Mouse (Mus musculus) CH12.LX (cell line): Measurements from ENCODE around the gene Golga1. TPM values are rescaled to one million over a fixed set of nuclear protein-coding genes. Genes with fewer than 3 reads are reported as not detected.
"Not testable (repeated sequence)": the region's sequence is repeated elsewhere in the genome, so short reads cannot be mapped to it uniquely, and the experiment has no call there.

Experiments used
- DNase-seq: peaks from one replicate; pipeline ENCODE4 v3.0.0-alpha.2; 2013; ENCODE audit errors: extremely low read depth
- H3K27ac ChIP-seq: 2 replicates; pipeline ENCODE4 v1.5.1; 2012; ENCODE audit warnings: low read depth, mild to moderate bottlenecking, control low read depth, moderate library complexity; ENCODE audit not compliant: insufficient read depth
- H3K27me3 ChIP-seq: replicated peaks from 2 replicates; pipeline ENCODE3; 2012; ENCODE audit warnings: inconsistent platforms
- H3K36me3 ChIP-seq, 2 experiments: replicated peaks in 1 of 2; 2 replicates each; pipeline versions ENCODE3 to v1.6.1; 2012; ENCODE audit warnings: inconsistent platforms in 1 of 2, low read length in 1 of 2, mild to moderate bottlenecking in 1 of 2, mixed read lengths in 1 of 2, moderate library complexity in 1 of 2; ENCODE audit not compliant: control insufficient read depth in 1 of 2, insufficient read depth in 1 of 2
- H3K4me1 ChIP-seq, 2 experiments: 2 replicates each; pipeline ENCODE4 v1.6.1; 2012; ENCODE audit warnings: inconsistent platforms in 1 of 2, moderate library complexity in 1 of 2; ENCODE audit not compliant: insufficient read depth in 2 of 2, control insufficient read depth in 1 of 2
- H3K4me2 ChIP-seq: 2 replicates; pipeline ENCODE4 v1.6.1; 2012; ENCODE audit warnings: low read depth, mild to moderate bottlenecking, control low read depth; ENCODE audit not compliant: poor library complexity, insufficient read depth, severe bottlenecking
- H3K4me3 ChIP-seq, 3 experiments: fragments of 150-350 bp in 1 of 3; sonication (generic) in 1 of 3; replicated peaks in 1 of 3; 2 replicates each; pipeline versions ENCODE3 to v1.5.1; 2011 to 2012; ENCODE audit warnings: low read depth in 2 of 3, low read length in 2 of 3, mild to moderate bottlenecking in 2 of 3, moderate library complexity in 2 of 3, control low read depth in 1 of 3, improper control_type of control experiment in 1 of 3, inconsistent platforms in 1 of 3, mixed read lengths in 1 of 3; ENCODE audit not compliant: poor library complexity in 1 of 3
- H3K79me2 ChIP-seq: replicated peaks from 2 replicates; pipeline ENCODE4 v1.6.1; 2012; ENCODE audit warnings: mild to moderate bottlenecking, moderate library complexity; ENCODE audit not compliant: control insufficient read depth, poor library complexity, insufficient read depth, severe bottlenecking; ENCODE audit errors: extremely low read depth
- H3K9ac ChIP-seq: 2 replicates; pipeline ENCODE4 v1.6.1; 2012; ENCODE audit warnings: low read depth, mild to moderate bottlenecking, control low read depth, moderate library complexity; ENCODE audit not compliant: insufficient read depth
- H3K9me3 ChIP-seq: replicated peaks from 2 replicates; pipeline ENCODE3; 2012; ENCODE audit warnings: low read length, inconsistent platforms, mixed read lengths
- BHLHE40 ChIP-seq: IDR thresholded peaks from 2 replicates; pipeline ENCODE4 v1.6.1; 2011; ENCODE audit warnings: mild to moderate bottlenecking, low read depth, low read length, improper control_type of control experiment
- CHD1 ChIP-seq: IDR thresholded peaks from 2 replicates; pipeline ENCODE4 v1.6.1; 2012; ENCODE audit warnings: low read depth, low read length, improper control_type of control experiment, inconsistent platforms
- CHD2 ChIP-seq: IDR thresholded peaks from 2 replicates; pipeline ENCODE4 v1.6.1; 2011; ENCODE audit warnings: low read length, improper control_type of control experiment
- E2F4 ChIP-seq: IDR thresholded peaks from 2 replicates; pipeline ENCODE4 v1.6.1; 2011; ENCODE audit warnings: low read depth, low read length, improper control_type of control experiment; ENCODE audit not compliant: insufficient replicate concordance
- ELF1 ChIP-seq: IDR thresholded peaks from 2 replicates; pipeline ENCODE4 v1.6.1; 2014; ENCODE audit warnings: low read depth, mild to moderate bottlenecking, inconsistent platforms, low read length, improper control_type of control experiment
- ETS1 ChIP-seq: conservative IDR thresholded peaks from 2 replicates; pipeline ENCODE4 v1.6.1; 2012; ENCODE audit warnings: low read depth, mild to moderate bottlenecking, inconsistent platforms, low read length, improper control_type of control experiment, moderate library complexity
- GABPA ChIP-seq: IDR thresholded peaks from 2 replicates; pipeline ENCODE4 v1.6.1; 2012; ENCODE audit warnings: low read depth, low read length, improper control_type of control experiment, inconsistent platforms; ENCODE audit not compliant: insufficient replicate concordance
- HCFC1 ChIP-seq: IDR thresholded peaks from 2 replicates; pipeline ENCODE4 v1.6.1; 2012; ENCODE audit warnings: low read depth, mild to moderate bottlenecking, inconsistent platforms, low read length, improper control_type of control experiment
- IRF4 ChIP-seq: IDR thresholded peaks from 2 replicates; pipeline ENCODE4 v1.6.1; 2014; ENCODE audit warnings: low read depth, mild to moderate bottlenecking, inconsistent platforms, low read length, improper control_type of control experiment
- JUN ChIP-seq: IDR thresholded peaks from 2 replicates; pipeline ENCODE4 v1.6.1; 2011; ENCODE audit warnings: low read depth, mild to moderate bottlenecking, low read length, improper control_type of control experiment, moderate library complexity; ENCODE audit not compliant: insufficient read depth
- JUND ChIP-seq: conservative IDR thresholded peaks from 2 replicates; pipeline ENCODE4 v1.6.1; 2011; ENCODE audit warnings: low read depth, low read length, improper control_type of control experiment
- MAFK ChIP-seq: IDR thresholded peaks from 2 replicates; pipeline ENCODE4 v1.6.1; 2011; ENCODE audit warnings: low read length, improper control_type of control experiment; ENCODE audit not compliant: insufficient replicate concordance
- MAX ChIP-seq: IDR thresholded peaks from 2 replicates; pipeline ENCODE4 v1.6.1; 2011; ENCODE audit warnings: low read length, improper control_type of control experiment
- MAZ ChIP-seq: IDR thresholded peaks from 2 replicates; pipeline ENCODE4 v1.6.1; 2012; ENCODE audit warnings: low read depth, mild to moderate bottlenecking, inconsistent platforms, low read length, improper control_type of control experiment, moderate library complexity
- MXI1 ChIP-seq: IDR thresholded peaks from 2 replicates; pipeline ENCODE4 v1.6.1; 2011; ENCODE audit warnings: mild to moderate bottlenecking, low read depth, low read length, improper control_type of control experiment
- MYC ChIP-seq: IDR thresholded peaks from 2 replicates; pipeline ENCODE4 v1.6.1; 2011; ENCODE audit warnings: low read depth, mild to moderate bottlenecking, improper control_type of control experiment, low read length
- NELFE ChIP-seq: IDR thresholded peaks from 2 replicates; pipeline ENCODE4 v1.6.1; 2011; ENCODE audit warnings: low read depth, low read length, improper control_type of control experiment
- NRF1 ChIP-seq: IDR thresholded peaks from 2 replicates; pipeline ENCODE4 v1.6.1; 2014; ENCODE audit warnings: low read depth, mild to moderate bottlenecking, inconsistent platforms, low read length, improper control_type of control experiment, moderate library complexity
- PAX5 ChIP-seq: IDR thresholded peaks from 2 replicates; pipeline ENCODE4 v1.6.1; 2012; ENCODE audit warnings: low read length, inconsistent platforms, mixed read lengths
- RAD21 ChIP-seq: IDR thresholded peaks from 2 replicates; pipeline ENCODE4 v1.6.1; 2011; ENCODE audit warnings: low read depth, mild to moderate bottlenecking, low read length, improper control_type of control experiment, moderate library complexity
- SMC3 ChIP-seq: IDR thresholded peaks from 2 replicates; pipeline ENCODE4 v1.6.1; 2011; ENCODE audit warnings: low read depth, low read length, improper control_type of control experiment
- TBP ChIP-seq: conservative IDR thresholded peaks from 2 replicates; pipeline ENCODE4 v1.6.1; 2011; ENCODE audit warnings: low read depth, low read length, improper control_type of control experiment
- TCF12 ChIP-seq: IDR thresholded peaks from 2 replicates; pipeline ENCODE4 v1.6.1; 2014; ENCODE audit warnings: low read depth, mild to moderate bottlenecking, inconsistent platforms, low read length, improper control_type of control experiment
- USF2 ChIP-seq: conservative IDR thresholded peaks from 2 replicates; pipeline ENCODE4 v1.6.1; 2011; ENCODE audit warnings: low read depth, low read length, improper control_type of control experiment
- ZKSCAN1 ChIP-seq: IDR thresholded peaks from 2 replicates; pipeline ENCODE4 v1.6.1; 2012; ENCODE audit warnings: low read depth, inconsistent platforms, low read length, improper control_type of control experiment, borderline replicate concordance
- ZMIZ1 ChIP-seq: IDR thresholded peaks from 2 replicates; pipeline ENCODE4 v1.6.1; 2012; ENCODE audit warnings: low read depth, mild to moderate bottlenecking, inconsistent platforms, low read length, improper control_type of control experiment
- ZNF384 ChIP-seq: IDR thresholded peaks from 2 replicates; pipeline ENCODE4 v1.6.1; 2012; ENCODE audit warnings: low read depth, low read length, improper control_type of control experiment, inconsistent platforms
- dilution Hi-C: fragments of 300-500 bp; cut with MboI; formaldehyde crosslinking; loops from 2 replicates; pipeline ENCODE4 v1.14.3; 2020; ENCODE audit warnings: low sequenced_read_pairs; ENCODE audit not compliant: extremely low pct_unique_long_range_greater_than_20kb, extremely low pct_ligation_motif_present
- in situ Hi-C: fragments of 300-500 bp; cut with MboI; formaldehyde crosslinking; loops from 3 replicates; pipeline ENCODE4 v1.14.3; 2019; ENCODE audit warnings: low sequenced_read_pairs, low pct_ligation_motif_present, low pct_unique_long_range_greater_than_20kb, mixed read lengths
- polyA plus RNA-seq: library from polyadenylated mRNA; unstranded; fragments of >175 nt; gene quantifications from 2 replicates; pipeline ENCODE4 v1.2.1, GENCODE M21; 2012; ENCODE audit warnings: low read depth; ENCODE audit not compliant: insufficient read length
- total RNA-seq, 2 experiments: library from RNA; depleted of rRNA; stranded (reverse); fragments of 300-350 nt in 1 of 2; fragments of >200 nt in 1 of 2; gene quantifications; 2 replicates each; pipeline ENCODE4 v1.2.3; 2012 to 2014

Gene Golga1
- total and polyA plus RNA-seq, 3 experiments: 7.8 to 10.1 (median 8.6) TPM

DNA sequence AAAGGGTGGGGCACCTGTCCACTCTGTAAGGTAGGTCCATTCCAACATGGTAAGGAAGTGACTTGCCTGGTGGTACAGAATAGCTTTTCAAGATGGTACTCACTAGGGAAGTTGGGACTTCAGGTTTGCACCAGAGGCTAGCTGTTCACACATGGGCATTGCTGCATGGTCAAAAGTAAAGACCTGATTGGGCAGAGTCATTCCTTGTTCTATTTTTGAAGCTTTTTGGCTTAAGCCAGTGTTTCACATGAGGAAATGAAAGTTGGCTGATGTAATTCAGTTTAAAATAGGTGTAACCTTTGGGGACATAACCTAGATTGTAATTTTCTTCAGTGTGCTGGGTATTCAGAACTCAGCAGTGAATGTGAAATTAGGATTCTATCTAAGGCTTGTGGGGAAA, 54.1 kb downstream of the Golga1 start (continued):
- TF ChIP-seq ZNF384 (no peak; the same call in 1 of the 2 replicates), CHD1 (no peak), JUN (peak; percentile 99), NRF1 (peak; percentile 36; the same call in 1 of the 2 replicates), NELFE (no peak; the same call in 1 of the 2 replicates), MAFK (no peak), TBP (peak; percentile 64; the same call in 1 of the 2 replicates), BHLHE40 (peak; percentile 49), GABPA (no peak), ELF1 (peak; percentile 61), ZKSCAN1 (no peak), RAD21 (no peak), PAX5 (no peak), MAX (peak; percentile 71)
- TF ChIP-seq, all 38 proteins: peak for 16

DNA sequence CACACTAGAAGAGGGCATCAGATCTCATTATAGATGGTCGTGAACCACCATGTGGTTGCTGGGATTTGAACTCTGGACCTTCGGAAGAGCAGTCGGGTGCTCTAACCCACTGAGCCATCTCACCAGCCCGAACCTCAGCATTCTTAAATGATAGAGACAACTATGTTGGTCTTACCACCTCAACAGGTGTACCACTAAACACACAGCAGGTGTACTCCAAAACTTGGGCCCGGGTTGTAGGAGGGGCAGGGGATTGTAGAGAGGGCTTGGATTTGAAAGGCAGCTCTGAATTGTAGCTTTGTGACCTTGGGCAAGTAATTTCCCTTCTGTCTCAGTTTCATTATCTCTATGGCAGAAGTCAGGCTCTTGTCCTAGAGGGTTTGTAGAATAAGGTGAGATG, 55.2 kb downstream of the Golga1 start:
- Histone ChIP-seq H3K79me2 (peaks cover 64% of the 10 kb centered on the region), H3K9ac (peak overlapping the region; percentile 99), H3K4me1 (peaks cover 6 to 47% of the 10 kb centered on the region in 2 experiments), H3K36me3 (peaks cover 24 to 39% of the 10 kb centered on the region in 2 experiments), H3K27ac (peak overlapping the region; percentile 100), H3K4me3 (peak overlapping the region in 2 of 3 experiments; percentile 12 to 46), H3K4me2 (peak overlapping the region; percentile 97)
- DNase-seq, dilution Hi-C loops, in situ Hi-C loops, H3K27me3 ChIP-seq, H3K9me3 ChIP-seq: not testable (repeated sequence)
- peak; percentile 17; the same call in 1 of the 2 replicates for TF ChIP-seq ZMIZ1
- peak; percentile 95 for TF ChIP-seq TBP
- TF ChIP-seq ELF1: peak; percentile 52; the same call in 1 of the 2 replicates
- TF ChIP-seq MXI1: 0 out of 2 replicates have a peak, but pooled peaks have one; percentile 8

DNA sequence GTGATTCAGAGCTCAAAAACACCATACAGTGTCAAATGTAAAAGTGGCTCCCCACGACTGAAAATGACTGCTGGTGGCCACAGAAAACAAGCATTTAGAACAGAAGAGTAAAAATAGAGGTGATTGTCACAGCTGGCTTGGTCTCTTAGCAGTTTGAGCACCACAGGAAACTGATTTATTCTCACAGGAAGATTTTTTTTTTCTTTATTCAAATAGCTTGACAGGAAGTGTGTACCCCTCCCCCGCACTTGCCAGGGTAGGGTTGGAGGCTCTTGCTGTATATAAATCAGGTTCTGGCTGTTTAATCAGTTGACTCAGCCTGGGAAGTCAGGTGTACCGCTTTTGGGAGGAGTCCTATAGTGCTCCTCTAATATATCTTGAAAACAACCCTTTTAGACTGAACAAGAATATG, 56.4 kb downstream of the Golga1 start:
- dilution Hi-C loops: no loop called here
- Histone ChIP-seq H3K36me3 (peaks cover 12 to 32% of the 10 kb centered on the region in 2 experiments), H3K4me1 (peaks cover 6 to 35% of the 10 kb centered on the region in 2 experiments), H3K79me2 (peaks cover 68% of the 10 kb centered on the region), H3K4me3 (peak overlapping the region; percentile 74 to 100 (median 90)), H3K4me2 (peak overlapping the region; percentile 94), H3K9me3 (no peaks in the 10 kb centered on the region), H3K9ac (peak overlapping the region; percentile 99), H3K27ac (peak overlapping the region; percentile 99), H3K27me3 (no peaks in the 10 kb centered on the region)
- in situ Hi-C loops: no loop called here
- peak; percentile 94 for DNase-seq
- TF ChIP-seq CHD2: peak; percentile 86
- peak; percentile 37 for TF ChIP-seq CHD1
- TF ChIP-seq ETS1: peak; percentile 81
- TF ChIP-seq IRF4: peak; percentile 59; the same call in 1 of the 2 replicates
- no peak for TF ChIP-seq USF2
- TF ChIP-seq MAZ: peak; percentile 80
- TF ChIP-seq MXI1: peak; percentile 54
- TF ChIP-seq MAFK: no peak; the same call in 1 of the 2 replicates
- no peak for TF ChIP-seq SMC3
- no peak for TF ChIP-seq ZKSCAN1
- peak; percentile 34; the same call in 1 of the 2 replicates for TF ChIP-seq JUN
- peak; percentile 68; the same call in 1 of the 2 replicates for TF ChIP-seq MYC
- peak; percentile 72 for TF ChIP-seq HCFC1
- peak; percentile 77 for TF ChIP-seq TCF12
- peak; percentile 69 for TF ChIP-seq BHLHE40
- TF ChIP-seq ZMIZ1: peak; percentile 61
- TF ChIP-seq JUND: no peak; the same call in 1 of the 2 replicates
- TF ChIP-seq TBP: peak; percentile 94
- no peak for TF ChIP-seq GABPA
- peak; percentile 98 for TF ChIP-seq ZNF384
- no peak for TF ChIP-seq E2F4
- TF ChIP-seq NELFE: peak; percentile 73
